Mouse (Mus musculus) forebrain, embryonic 10.5 days (tissue): ENCODE measurements around the gene Fhl1. TPM values are rescaled to one million over a fixed set of nuclear protein-coding genes. Genes with fewer than 3 reads are reported as not detected.
A peak's percentile ranks its signal among the peaks of the same experiment; 100 is the strongest.

Experiments used
- DNase-seq: peaks from one replicate; pipeline ENCODE4 v3.0.0-alpha.2; 2017; ENCODE audit warnings: low spot score; ENCODE audit errors: extremely low spot score
- H3K27ac ChIP-seq: fragments of 300-500 bp; sonication (generic); 2 replicates; pipeline ENCODE4 v1.5.1; 2016; ENCODE audit warnings: mild to moderate bottlenecking
- H3K27me3 ChIP-seq: fragments of 300-500 bp; sonication (generic); 2 replicates; pipeline ENCODE4 v1.6.1; 2016; ENCODE audit warnings: mild to moderate bottlenecking; ENCODE audit not compliant: poor library complexity, severe bottlenecking
- H3K36me3 ChIP-seq: fragments of 300-500 bp; sonication (generic); replicated peaks from 2 replicates; pipeline ENCODE4 v1.6.1; 2016; ENCODE audit warnings: mild to moderate bottlenecking, moderate library complexity
- H3K4me1 ChIP-seq: fragments of 300-500 bp; sonication (generic); 2 replicates; pipeline ENCODE4 v1.6.1; 2016
- H3K4me3 ChIP-seq: fragments of 300-500 bp; sonication (generic); 2 replicates; pipeline ENCODE4 v1.5.1; 2016; ENCODE audit warnings: mild to moderate bottlenecking, moderate library complexity
- H3K9me3 ChIP-seq: fragments of 300-500 bp; sonication (generic); 2 replicates; pipeline ENCODE4 v1.6.1; 2016; ENCODE audit warnings: mild to moderate bottlenecking, moderate library complexity
- WGBS: fragments of 180-500 bp; shearing (Covaris S2); methylation state at CpG from one replicate; pipeline ENCODE4 v1.1.7; 2016; 5-methylcytosine and 5-hydroxymethylcytosine counted together
- polyA plus RNA-seq: library from polyadenylated mRNA; unstranded; fragments of >200 nt; fragmentation: Nextera tagmentation; extraction: Ambion mirVana; gene quantifications from 2 replicates; pipeline ENCODE4 v1.2.1, GENCODE M21; 2016

Gene Fhl1
- polyA plus RNA-seq, 1 experiment from 2014 or later, result 81.2 TPM

GRCm38 (mm10) chrX:56722559-56722958, 9.0 kb upstream of the Fhl1 start:
- H3K36me3 ChIP-seq, result no peaks in the 10 kb centered on the region
- no peaks in the 10 kb centered on the region for H3K9me3 ChIP-seq
- H3K27ac ChIP-seq, result no peak overlapping the region
- no peak for DNase-seq
- 85% methylated on average over 8 of the region's 8 CpGs for WGBS
- H3K4me1 ChIP-seq, result no peaks in the 10 kb centered on the region
- no peak overlapping the region for H3K4me3 ChIP-seq
- no peaks in the 10 kb centered on the region for H3K27me3 ChIP-seq

GRCm38 (mm10) chrX:56728507-56728906, 3.1 kb upstream of the Fhl1 start:
- 76% methylated on average over 3 of the region's 3 CpGs for WGBS
- Histone ChIP-seq H3K27me3 (no peaks in the 10 kb centered on the region), H3K4me1 (peaks cover 24% of the 10 kb centered on the region), H3K27ac (no peak overlapping the region), H3K4me3 (no peak overlapping the region), H3K9me3 (no peaks in the 10 kb centered on the region), H3K36me3 (no peaks in the 10 kb centered on the region)
- DNase-seq, result no peak

- H3K4me3 ChIP-seq, result peak overlapping the region; percentile 69
- WGBS, result 23% methylated on average over 10 of the region's 10 CpGs
Observed at GRCm38 (mm10) chrX:56730828-56731305, 720 bp upstream of the Fhl1 start.

GRCm38 (mm10) chrX:56732401-56732800, 814 bp downstream of the Fhl1 start:
- Histone ChIP-seq H3K4me1 (peaks cover 46% of the 10 kb centered on the region), H3K36me3 (no peaks in the 10 kb centered on the region), H3K4me3 (peak overlapping the region; percentile 69), H3K9me3 (no peaks in the 10 kb centered on the region), H3K27ac (peak overlapping the region; percentile 92), H3K27me3 (no peaks in the 10 kb centered on the region)
- peak; percentile 14 for DNase-seq
- WGBS, result 21% methylated on average over 3 of the region's 3 CpGs

More at GRCm38 (mm10) chrX:56730828-56731305, 720 bp upstream of the Fhl1 start:
- Histone ChIP-seq H3K27me3 (no peaks in the 10 kb centered on the region), H3K4me1 (peaks cover 35% of the 10 kb centered on the region), H3K36me3 (no peaks in the 10 kb centered on the region), H3K9me3 (no peaks in the 10 kb centered on the region), H3K27ac (peak overlapping the region; percentile 92)
- no peak for DNase-seq

GRCm38 (mm10) chrX:56734436-56734835, 2.8 kb downstream of the Fhl1 start:
- H3K4me3 ChIP-seq, result no peak overlapping the region
- 28% methylated on average over 5 of the region's 5 CpGs for WGBS

GRCm38 (mm10) chrX:56736226-56736625, 4.6 kb downstream of the Fhl1 start:
- no peak overlapping the region for H3K27ac ChIP-seq
- H3K36me3 ChIP-seq, result 0 out of 2 replicates have a peak, but pooled peaks cover 3% of the 10 kb centered on the region
- 69% methylated on average over 1 of the region's 1 CpGs for WGBS
- H3K4me1 ChIP-seq, result peaks cover 29% of the 10 kb centered on the region
- H3K4me3 ChIP-seq, result no peak overlapping the region
- H3K9me3 ChIP-seq, result no peaks in the 10 kb centered on the region
- DNase-seq, result no peak
- no peaks in the 10 kb centered on the region for H3K27me3 ChIP-seq

More at GRCm38 (mm10) chrX:56734436-56734835, 2.8 kb downstream of the Fhl1 start:
- no peak for DNase-seq
- Histone ChIP-seq H3K27me3 (no peaks in the 10 kb centered on the region), H3K36me3 (0 out of 2 replicates have a peak, but pooled peaks cover 3% of the 10 kb centered on the region), H3K9me3 (no peaks in the 10 kb centered on the region), H3K27ac (no peak overlapping the region), H3K4me1 (peaks cover 46% of the 10 kb centered on the region)

- DNase-seq, result no peak
- H3K4me3 ChIP-seq, result no peak overlapping the region
- H3K27me3 ChIP-seq, result no peaks in the 10 kb centered on the region
- peaks cover 22% of the 10 kb centered on the region; the same call in 1 of the 2 replicates for H3K4me1 ChIP-seq
- H3K27ac ChIP-seq, result no peak overlapping the region
- H3K9me3 ChIP-seq, result no peaks in the 10 kb centered on the region
- WGBS, result 88% methylated on average over 5 of the region's 5 CpGs
- 0 out of 2 replicates have a peak, but pooled peaks cover 3% of the 10 kb centered on the region for H3K36me3 ChIP-seq
Observed at GRCm38 (mm10) chrX:56737848-56738554, 6.4 kb downstream of the Fhl1 start.

GRCm38 (mm10) chrX:56741428-56741827, 9.8 kb downstream of the Fhl1 start:
- no peak overlapping the region for H3K27ac ChIP-seq
- H3K9me3 ChIP-seq, result no peaks in the 10 kb centered on the region
- no peak for DNase-seq
- 0 out of 2 replicates have a peak, but pooled peaks cover 3% of the 10 kb centered on the region for H3K36me3 ChIP-seq
- H3K4me3 ChIP-seq, result no peak overlapping the region
- 78% methylated on average over 3 of the region's 3 CpGs for WGBS
- H3K27me3 ChIP-seq, result no peaks in the 10 kb centered on the region
- H3K4me1 ChIP-seq, result peaks cover 5% of the 10 kb centered on the region; the same call in 1 of the 2 replicates

GRCm38 (mm10) chrX:56751536-56751935, 19.9 kb downstream of the Fhl1 start:
- Histone ChIP-seq H3K4me3 (no peak overlapping the region), H3K36me3 (peaks cover 4% of the 10 kb centered on the region; the same call in 1 of the 2 replicates), H3K27ac (no peak overlapping the region), H3K9me3 (no peaks in the 10 kb centered on the region), H3K4me1 (no peaks in the 10 kb centered on the region), H3K27me3 (no peaks in the 10 kb centered on the region)
- DNase-seq, result no peak
- 69% methylated on average over 4 of the region's 4 CpGs for WGBS

GRCm38 (mm10) chrX:56752144-56752543, 20.6 kb downstream of the Fhl1 start:
- Histone ChIP-seq H3K27ac (no peak overlapping the region), H3K9me3 (no peaks in the 10 kb centered on the region)
- 81% methylated on average over 6 of the region's 6 CpGs for WGBS

GRCm38 (mm10) chrX:56753317-56754289, 22.0 kb downstream of the Fhl1 start:
- no peak overlapping the region for H3K27ac ChIP-seq
- H3K36me3 ChIP-seq, result 0 out of 2 replicates have a peak, but pooled peaks cover 4% of the 10 kb centered on the region
- H3K9me3 ChIP-seq, result no peaks in the 10 kb centered on the region
- no peaks in the 10 kb centered on the region for H3K27me3 ChIP-seq
- no peaks in the 10 kb centered on the region for H3K4me1 ChIP-seq
- no peak for DNase-seq
- H3K4me3 ChIP-seq, result no peak overlapping the region
- 86% methylated on average over 8 of the region's 8 CpGs for WGBS

More at GRCm38 (mm10) chrX:56752144-56752543, 20.6 kb downstream of the Fhl1 start:
- no peak for DNase-seq
- no peaks in the 10 kb centered on the region for H3K4me1 ChIP-seq
- no peaks in the 10 kb centered on the region for H3K27me3 ChIP-seq
- peaks cover 4% of the 10 kb centered on the region; the same call in 1 of the 2 replicates for H3K36me3 ChIP-seq
- no peak overlapping the region for H3K4me3 ChIP-seq

- H3K27me3 ChIP-seq, result no peaks in the 10 kb centered on the region
- no peaks in the 10 kb centered on the region for H3K9me3 ChIP-seq
- H3K36me3 ChIP-seq, result 0 out of 2 replicates have a peak, but pooled peaks cover 4% of the 10 kb centered on the region
- 61% methylated on average over 2 of the region's 2 CpGs for WGBS
- no peak overlapping the region for H3K4me3 ChIP-seq
- no peak overlapping the region for H3K27ac ChIP-seq
- no peak for DNase-seq
- H3K4me1 ChIP-seq, result no peaks in the 10 kb centered on the region
Observed at GRCm38 (mm10) chrX:56755646-56756045, 24.1 kb downstream of the Fhl1 start.
